Mouse (Mus musculus) gonadal fat pad, adult 2 months (tissue): ENCODE results near the gene Ms4a15. TPM values are rescaled to one million over a fixed set of nuclear protein-coding genes. Genes with fewer than 3 reads are reported as not detected.

Source experiments
- DNase-seq: peaks from one replicate; pipeline ENCODE4 v3.0.0-alpha.2; 2012; ENCODE audit warnings: low read depth
- polyA plus RNA-seq: library from polyadenylated mRNA; depleted of rRNA; stranded (reverse); fragments of >200 nt; gene quantifications from 2 replicates; pipeline ENCODE4 v1.2.3, GENCODE M21; 2012; rRNA removed

Ms4a15 gene
- not detected in 2 replicates for polyA plus RNA-seq

DNA sequence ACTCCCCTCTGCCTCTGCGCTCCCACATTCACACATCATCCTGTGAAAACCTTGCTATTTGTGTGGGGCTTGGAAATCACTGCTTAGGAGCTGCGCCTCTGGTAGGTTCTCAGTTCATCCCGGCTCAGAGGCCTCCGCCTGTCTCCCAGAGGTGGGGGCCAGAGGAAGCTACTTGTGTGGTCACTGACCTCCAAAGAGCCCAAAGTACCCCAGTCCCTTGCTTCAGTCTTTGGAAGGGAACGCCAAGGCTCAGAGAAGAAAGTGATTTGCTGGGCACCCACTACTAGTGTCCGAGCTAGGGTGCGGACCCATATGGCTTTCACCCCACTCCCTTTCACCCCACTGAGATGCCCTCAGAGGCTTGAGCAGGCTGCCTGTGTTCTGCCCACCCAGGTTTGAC, at the start of gene Ms4a15:
TSS of gene Ms4a15 (minus strand) at position 101 of the 400 bp plus-strand sequence.
- no peak for DNase-seq

DNA sequence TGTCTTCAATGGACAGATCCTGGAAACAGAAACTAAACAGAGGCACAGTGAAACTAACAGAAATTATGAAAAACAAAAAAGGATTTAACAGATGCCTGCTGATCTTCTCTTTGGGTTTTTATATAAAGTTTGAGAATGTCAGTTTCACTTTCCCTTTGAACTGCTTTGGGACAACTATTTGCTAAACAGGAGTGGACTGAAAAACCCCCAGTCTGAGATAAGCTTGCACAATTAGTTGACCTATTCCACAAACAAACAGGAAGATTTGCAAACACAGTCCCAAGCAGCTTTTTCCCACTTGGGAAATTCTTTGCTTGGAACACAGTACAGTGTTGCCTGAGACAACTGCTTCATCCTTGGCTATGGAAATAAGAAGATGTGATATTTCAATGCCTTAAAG, 44.5 kb upstream of the Ms4a15 start:
- no peak for DNase-seq

DNA sequence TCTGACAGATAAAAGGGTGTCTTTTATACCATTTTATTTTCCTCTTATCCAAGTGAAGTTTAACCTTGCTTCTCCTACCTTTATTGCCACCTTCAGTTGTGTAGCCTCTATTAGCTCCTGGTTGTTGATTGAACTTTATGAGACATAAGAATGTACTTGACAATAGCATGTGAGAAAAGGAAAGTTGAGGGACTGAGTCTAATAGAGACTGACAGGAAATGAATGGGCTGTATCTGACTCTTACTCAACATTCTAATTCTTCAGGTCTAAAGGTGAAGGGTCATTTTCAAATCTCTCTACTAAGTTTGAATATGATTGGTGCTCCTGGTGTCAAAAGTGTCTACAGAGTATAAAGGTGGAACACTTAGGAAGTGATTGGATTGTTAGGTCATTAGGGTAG, 29.3 kb upstream of the Ms4a15 start:
- DNase-seq: no peak

DNA sequence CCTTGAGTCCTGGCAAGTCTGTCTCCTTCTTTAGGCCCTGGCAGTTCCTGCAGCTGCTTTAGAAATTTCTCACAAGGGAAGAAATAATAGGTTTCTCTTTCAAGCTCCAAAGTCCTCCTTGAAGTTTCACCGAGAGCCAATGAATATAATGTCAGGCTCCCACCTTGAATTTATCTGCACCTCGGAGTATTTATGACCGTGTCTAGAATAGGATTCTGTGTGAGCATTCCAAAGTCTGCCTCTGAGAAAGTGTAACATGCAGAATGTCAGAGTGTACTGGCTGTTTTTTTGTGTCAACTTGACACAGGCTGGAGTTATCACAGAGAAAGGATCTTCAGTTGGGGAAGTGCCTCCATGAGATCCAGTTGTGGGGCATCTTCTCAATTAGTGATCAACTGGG, 24.8 kb upstream of the Ms4a15 start, which contains the start of gene Ms4a18:
TSS of gene Ms4a18 (minus strand) at position 141 of the 400 bp plus-strand sequence.
- no peak for DNase-seq

DNA sequence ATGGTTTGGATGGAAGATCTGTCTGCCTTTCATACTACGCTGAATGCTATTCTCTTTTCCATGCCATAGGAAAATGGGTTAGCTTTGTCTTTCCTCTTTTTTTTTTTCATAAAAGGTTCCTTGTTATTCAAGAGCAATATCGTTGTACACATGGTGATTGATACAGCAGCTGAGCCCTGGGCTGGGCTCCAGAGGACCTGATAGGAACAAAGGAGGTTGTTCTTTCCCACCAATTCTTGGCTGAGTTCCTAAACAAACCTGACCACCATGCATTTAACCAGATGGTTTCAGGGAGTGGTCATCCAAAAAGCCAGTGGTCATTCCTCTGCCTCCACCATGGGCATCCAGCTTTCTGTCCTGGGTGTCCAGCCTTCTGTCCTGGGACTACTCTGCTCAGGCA, 24.2 kb upstream of the Ms4a15 start:
- DNase-seq: no peak

DNA sequence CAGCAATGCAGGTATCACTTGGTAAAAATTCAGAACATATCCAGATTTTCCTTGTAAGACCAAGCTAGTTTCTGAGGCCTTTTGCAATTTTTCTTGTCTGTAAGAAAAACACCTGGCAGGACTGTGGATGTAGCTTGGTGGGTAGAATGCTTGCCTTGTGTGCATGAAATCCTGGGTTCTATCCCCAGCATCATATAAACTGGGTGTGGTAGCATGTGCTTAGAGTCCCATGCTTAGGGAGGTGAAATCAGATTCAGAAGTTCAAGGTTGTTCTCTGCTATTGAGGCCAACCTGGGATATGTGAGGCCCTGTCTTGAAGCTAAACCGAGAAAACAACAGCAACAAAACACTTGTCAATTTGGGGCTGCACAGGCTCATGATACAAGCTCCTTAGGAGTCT, 22.9 kb upstream of the Ms4a15 start:
- no peak for DNase-seq

GRCm38 (mm10) chr19:11015468-11015867, 22.4 kb upstream of the Ms4a15 start:
- DNase-seq: no peak

GRCm38 (mm10) chr19:10991911-10992310, 1.1 kb downstream of the Ms4a15 start:
- DNase-seq: no peak

DNA sequence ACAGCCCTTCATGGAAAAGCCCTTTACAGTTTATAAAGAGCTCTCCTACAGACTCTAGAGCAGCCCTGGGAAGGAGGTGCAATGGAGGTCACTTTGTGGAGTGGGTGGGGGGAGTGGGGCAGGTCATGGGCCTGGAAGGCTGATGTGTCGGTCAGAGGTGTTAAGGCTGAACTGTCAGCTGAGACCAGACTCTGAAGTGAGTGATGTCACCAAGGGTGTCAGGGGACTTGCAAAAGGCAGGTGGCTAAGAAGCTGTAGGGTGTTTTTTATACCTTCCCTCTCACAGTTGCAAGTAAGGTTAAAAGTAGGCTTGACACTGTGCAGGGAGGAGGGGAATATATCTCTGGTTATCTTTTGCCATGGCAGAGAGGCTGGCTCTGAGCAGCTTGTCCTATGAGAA, 2.3 kb downstream of the Ms4a15 start:
- no peak for DNase-seq

DNA sequence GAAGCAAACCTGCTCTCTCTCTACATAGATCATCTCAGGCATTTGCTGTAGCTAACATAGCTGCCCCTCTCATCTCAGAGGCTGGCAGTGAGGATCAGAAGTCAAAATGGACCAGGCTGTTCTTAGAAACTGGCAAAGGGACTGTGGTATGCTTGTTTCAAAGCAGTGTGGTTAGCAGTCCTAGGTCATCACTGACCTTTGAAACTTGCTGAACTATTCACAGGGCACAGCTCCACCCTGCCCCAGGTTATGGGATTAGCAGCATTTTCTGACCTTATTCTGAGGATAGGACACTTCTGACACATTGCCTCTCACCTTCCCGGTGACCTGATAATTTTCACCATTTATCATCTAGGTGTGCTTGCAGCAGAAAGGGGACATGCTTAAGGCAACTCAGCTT, 4.5 kb downstream of the Ms4a15 start:
- no peak for DNase-seq

- no peak for DNase-seq
These were observed 7.2 kb downstream of the Ms4a15 start for GRCm38 (mm10) chr19:10985889-10986288.

- no peak for DNase-seq
These were observed 8.5 kb downstream of the Ms4a15 start for GRCm38 (mm10) chr19:10984551-10984950.

DNA sequence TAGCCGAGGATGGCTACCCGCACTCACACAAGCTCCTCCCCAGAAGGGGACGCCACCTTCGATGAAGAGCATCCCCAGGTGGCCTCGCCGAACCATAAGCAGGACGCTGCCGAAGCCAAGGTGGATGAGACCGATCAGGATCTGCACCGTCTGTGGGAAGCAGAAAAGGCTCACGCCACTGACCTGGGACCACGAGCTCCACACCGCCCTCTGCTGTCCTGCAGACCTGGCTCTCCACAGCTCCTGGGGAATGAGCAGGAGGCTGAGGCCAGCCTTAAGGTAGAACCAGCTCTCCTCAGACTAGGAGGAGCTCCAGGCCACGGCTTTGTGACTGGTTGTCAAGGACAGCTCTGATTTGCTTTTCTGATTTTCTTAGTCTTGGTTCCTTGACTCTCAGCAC, 9.9 kb downstream of the Ms4a15 start:
- no peak for DNase-seq

DNA sequence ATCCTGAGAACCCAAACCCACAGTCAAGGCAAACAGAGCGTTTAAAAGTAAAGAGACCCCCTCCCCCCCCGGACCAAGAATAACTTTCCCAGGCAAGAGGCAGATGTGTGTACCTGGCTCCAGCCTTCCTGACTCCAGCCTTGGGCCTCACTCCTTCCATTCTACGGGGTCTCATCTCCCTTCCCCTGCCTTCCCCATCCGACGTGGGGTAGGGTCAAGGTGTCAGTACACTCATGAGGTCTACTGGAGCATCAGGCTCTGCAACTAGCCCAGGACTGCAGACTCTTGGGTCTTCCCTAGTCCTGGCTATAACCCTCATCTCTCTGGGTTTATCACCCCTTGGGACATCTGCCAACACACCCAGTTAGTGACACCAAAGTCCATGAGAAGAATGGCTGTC, 12.8 kb downstream of the Ms4a15 start:
- no peak for DNase-seq

DNA sequence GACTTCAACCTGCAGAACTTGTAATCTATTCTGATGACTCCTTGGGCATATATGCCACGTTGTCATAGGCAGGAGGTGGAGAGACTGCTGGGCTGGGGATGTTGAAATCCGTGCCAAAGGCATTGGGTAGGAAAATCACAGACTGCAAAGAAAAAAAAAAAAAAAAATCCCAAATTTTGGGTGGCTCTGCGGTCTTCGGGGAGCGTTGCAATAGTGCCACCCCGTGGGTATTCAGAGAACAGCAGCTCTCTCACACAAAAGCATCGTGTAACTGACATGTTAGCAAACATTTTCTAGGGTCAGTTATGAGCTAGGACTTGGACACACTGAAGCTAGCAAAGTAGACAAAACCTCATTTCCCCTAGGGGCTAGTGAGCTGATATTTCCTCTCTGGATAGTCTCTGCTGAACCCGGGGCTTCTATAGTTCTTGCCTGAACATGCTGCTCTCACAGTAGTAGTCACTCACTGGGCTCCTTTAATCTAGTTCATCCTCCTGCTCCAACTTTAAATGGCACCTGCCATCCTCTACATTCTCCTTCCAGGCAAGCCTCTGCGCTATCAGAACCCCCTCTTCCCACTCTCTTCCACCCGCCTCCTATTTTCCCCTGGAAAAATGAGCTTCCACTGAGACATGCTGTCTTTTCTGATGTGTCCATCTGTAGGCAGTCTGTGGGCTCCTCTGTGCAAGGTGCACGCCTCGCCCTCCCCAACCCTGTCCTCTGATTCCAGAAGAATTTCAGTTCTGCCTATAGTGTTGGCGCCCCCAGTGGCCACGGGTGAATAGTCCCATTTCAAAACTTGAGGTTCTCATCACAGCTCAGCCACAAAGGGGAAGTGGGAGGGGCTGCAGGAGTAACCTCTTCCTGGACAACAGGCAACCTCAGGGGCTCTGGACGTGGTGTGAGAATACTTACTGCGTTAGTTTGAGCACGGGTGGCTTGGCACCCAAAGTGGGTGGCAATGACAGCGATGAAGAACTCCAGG, 13.6 kb downstream of the Ms4a15 start:
- DNase-seq: no peak

GRCm38 (mm10) chr19:10976318-10976717, 16.7 kb downstream of the Ms4a15 start:
- no peak for DNase-seq

DNA sequence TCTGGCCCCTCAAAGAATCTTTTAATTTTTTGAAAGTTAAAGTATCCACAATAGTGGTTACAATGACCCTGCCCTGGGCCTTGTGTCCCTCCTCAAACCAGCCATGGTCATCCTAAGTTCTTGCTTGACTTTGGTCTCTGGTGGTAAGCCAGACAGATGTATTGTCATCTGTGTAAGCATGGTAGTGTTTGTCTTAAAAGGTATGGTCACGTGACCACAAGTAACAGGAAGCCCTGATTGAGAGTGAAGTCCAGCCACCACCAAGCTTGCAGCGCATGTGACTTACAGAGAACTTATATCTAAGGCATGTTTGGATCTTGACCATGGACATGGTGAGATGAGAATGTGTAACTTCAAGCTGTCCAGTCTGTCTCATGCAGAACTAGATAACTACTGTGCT, 17.9 kb downstream of the Ms4a15 start:
- no peak for DNase-seq

DNA sequence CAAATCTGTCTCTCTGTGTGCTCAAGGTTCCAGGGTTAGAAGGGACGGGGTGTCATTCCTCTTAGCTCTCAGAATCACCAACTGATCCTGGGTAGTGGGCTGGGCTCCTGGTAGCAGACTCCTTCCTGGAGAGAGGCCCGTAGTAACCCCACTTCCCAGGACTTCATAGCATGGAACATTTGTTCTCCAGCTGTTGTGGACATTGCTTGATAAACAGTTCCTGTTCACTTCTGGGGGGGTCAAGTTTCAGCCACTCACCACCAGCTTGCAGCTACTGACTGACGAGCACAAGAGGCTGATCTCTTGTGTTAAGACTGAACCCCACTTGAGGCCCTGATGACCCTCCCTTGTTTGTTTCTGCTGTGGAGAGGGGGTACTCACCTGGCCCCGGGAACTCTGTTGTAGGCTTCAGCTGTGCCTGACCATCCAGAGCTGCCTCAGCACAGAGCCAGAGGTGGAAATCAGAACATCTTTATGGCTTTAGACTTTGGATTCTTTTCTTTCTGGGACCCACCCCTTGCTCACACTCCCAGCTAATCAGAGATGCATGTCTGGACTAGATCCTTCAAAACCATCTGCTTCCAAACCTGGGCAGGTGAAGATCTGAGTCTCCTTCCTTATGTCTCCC, 18.7 kb downstream of the Ms4a15 start, which contains the start of gene Ms4a10:
TSS of gene Ms4a10 (minus strand) at position 433 of the 628 bp plus-strand sequence.
- DNase-seq: no peak

- no peak for DNase-seq
These were observed 19.9 kb downstream of the Ms4a15 start for GRCm38 (mm10) chr19:10973187-10973586.

DNA sequence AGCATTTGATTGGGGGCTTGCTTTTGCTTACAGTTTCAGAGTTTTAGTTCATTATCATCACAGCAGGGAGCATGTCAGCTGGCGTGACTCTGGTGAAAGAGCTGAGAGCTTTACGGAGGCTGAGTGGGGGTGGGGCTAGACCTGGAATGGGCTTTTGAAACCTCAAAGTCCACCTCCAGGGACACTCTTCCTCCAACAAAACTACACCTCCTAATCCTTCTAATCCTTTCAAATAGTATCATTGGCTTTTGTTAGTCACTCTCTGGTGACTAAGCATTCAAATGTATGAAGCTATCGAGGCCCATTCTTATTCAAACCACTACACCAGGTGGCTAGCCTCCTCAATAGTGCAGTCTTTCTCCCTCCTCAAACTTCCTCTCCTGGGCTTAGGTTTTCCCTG, 20.4 kb downstream of the Ms4a15 start:
- no peak for DNase-seq

- DNase-seq: no peak
These were observed 22.6 kb downstream of the Ms4a15 start for GRCm38 (mm10) chr19:10970457-10970856.

DNA sequence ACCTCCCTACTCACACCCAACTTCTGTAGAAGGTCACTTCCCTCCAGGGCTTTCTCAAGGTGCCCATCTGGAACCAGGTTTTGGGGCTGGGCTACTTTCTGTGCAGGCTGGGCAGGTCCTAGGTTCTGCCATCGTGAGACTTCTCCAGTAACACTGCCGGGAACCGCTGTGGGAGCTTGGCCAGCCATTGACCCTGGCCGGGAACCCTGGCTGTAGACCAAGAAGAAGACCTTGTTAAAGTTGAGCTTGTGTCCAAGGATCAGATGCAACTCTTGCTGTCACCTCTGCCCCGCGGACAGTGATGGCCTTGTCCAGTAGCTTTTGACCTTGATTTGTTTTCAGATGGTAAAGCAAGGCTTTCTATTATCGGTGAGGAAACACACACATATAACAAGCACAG, 24.5 kb downstream of the Ms4a15 start:
- DNase-seq: no peak

- DNase-seq: no peak
These were observed 27.3 kb downstream of the Ms4a15 start for GRCm38 (mm10) chr19:10965721-10966120.
